Mouse (Mus musculus) gastrocnemius, postnatal 25 days (tissue): Measurements from ENCODE around the gene Wrap53. TPM values are rescaled to one million over a fixed set of nuclear protein-coding genes. Genes with fewer than 3 reads are reported as not detected.

Source experiments
- DNase-seq: peaks from one replicate; pipeline ENCODE4 v3.0.0; 2022
- total RNA-seq, 2 experiments: library from RNA; stranded (reverse); gene quantifications; 1 replicate in 1 of 2; 2 replicates in 1 of 2; pipeline ENCODE4 v1.2.3; 2021

The Wrap53 gene
- total RNA-seq, 2 experiments from 2014 or later: 3.4 to 3.7 TPM

- no peak for DNase-seq
Observed at GRCm38 (mm10) chr11:69601768-69602167, 21.7 kb upstream of the Wrap53 start.

DNA sequence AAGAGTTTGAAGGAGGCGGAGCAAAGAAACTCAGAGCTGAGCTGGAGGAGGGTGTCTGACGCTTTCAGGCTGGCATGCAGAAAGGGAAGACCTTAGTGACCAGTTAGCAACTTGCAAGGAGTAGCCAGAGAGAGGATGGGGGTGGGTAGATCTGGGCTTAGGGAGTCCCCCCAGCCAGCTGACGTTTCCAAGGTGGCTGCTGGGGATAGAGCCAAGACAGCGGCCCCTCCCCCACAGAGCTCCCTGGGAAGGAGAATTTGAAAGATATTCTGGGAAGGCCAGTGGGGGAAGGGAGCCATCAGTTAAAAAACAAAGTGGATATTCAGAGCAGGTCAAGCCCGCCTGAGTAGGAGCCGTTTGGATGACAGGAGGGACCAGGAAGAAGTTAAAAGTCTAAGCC, 20.0 kb upstream of the Wrap53 start:
- DNase-seq: peak; percentile 71

GRCm38 (mm10) chr11:69599436-69599835, 19.4 kb upstream of the Wrap53 start:
- no peak for DNase-seq

DNA sequence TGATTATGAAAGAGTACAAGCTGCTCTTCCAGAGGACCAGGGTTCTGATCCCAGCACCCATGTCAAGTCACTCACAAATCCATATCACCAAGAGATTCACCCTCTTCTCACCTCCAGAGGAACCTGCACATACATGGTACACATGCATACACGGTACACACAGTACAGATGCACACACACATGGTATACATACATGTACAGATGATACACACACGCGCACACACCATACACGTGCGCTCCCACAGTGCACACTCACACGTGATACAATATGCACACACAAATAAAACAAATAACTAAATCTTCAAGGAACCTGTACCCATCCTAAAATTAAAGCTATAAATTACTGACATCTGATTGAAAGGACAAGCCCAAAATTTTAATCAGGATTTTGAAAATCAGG, 14.8 kb upstream of the Wrap53 start:
- no peak for DNase-seq

- no peak for DNase-seq
Observed at GRCm38 (mm10) chr11:69592799-69593198, 12.7 kb upstream of the Wrap53 start.

DNA sequence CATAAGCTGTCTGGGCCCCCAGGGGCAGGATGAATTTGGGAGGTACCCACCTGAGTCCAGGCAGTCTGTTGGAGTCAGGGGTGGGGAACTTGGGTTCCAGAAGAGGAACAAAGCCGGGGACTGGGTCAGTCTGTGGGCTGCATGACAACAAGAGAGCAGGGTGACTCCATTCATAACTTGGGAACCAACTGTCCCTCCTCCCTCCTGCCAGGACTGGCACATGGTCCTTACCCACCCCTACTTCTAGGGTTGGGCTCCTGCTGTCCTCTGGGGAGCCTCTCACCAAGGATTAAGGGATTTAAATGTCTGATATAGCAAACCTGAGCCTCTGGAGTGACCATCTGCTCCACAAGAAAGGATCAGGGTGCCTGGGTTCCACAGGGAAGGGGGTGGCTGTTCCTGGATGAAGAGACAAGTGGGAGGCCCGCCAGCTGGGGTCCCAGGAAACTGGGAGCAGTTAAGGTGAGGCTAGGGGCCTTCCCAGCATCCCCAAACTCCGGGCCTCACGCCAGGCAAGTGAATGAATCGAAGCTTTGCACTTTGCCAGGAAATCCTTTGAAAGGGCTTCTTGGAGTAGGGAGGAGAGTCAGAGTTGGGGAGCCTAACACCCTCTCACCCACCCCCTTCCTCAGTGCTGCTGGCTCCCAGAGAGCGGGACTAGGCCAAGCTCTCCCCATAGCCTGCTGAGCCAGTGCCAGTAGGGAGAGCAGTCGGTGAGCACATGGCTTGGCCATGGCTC, 12.0 kb upstream of the Wrap53 start:
- peak; percentile 66 for DNase-seq

- peak; percentile 57 for DNase-seq
Observed at GRCm38 (mm10) chr11:69591424-69591823, 11.4 kb upstream of the Wrap53 start.

DNA sequence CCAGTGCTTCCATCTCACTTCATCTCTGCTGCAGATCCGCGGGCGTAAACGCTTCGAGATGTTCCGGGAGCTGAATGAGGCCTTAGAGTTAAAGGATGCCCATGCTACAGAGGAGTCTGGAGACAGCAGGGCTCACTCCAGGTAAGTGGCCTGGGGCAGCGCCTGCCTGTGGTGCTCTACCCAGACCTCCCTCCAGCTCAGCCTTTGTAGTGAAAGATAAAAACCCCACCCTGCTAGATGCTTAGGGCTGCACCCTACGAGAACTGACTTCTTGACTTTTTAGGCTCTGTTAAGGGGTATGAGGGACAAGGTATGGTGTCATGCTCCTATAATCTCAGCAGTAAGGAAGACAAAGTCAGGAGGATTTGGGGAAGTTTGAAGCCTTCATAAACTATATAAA, 10.6 kb upstream of the Wrap53 start:
- DNase-seq: no peak

DNA sequence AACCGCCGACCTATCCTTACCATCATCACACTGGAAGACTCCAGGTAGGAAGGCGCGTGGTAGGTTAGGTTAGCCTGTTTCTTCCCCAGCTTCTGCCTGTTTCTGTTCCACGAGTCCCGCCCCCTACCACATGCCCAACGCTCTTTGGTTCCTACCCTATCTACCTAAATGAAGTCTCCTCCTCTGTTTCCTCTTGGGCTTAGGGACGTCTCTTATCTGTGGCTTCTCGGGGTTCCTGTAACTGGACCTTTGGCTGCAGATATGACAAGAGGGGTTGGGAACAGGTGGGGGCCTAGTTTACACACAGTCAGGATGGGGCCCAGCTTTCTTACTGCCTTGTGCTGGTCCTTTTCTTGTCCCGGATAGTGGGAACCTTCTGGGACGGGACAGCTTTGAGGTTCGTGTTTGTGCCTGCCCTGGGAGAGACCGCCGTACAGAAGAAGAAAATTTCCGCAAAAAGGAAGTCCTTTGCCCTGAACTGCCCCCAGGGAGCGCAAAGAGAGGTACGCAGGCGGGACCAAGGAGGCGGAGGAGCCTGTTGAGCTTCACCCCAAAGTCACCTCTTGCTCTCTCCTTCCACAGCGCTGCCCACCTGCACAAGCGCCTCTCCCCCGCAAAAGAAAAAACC, 9.3 kb upstream of the Wrap53 start:
- no peak for DNase-seq

- no peak for DNase-seq
Observed at GRCm38 (mm10) chr11:69585718-69586325, 5.8 kb upstream of the Wrap53 start.

- DNase-seq: no peak
Observed at GRCm38 (mm10) chr11:69584937-69585336, 4.9 kb upstream of the Wrap53 start.

GRCm38 (mm10) chr11:69584008-69584407, 4.0 kb upstream of the Wrap53 start:
- no peak for DNase-seq

DNA sequence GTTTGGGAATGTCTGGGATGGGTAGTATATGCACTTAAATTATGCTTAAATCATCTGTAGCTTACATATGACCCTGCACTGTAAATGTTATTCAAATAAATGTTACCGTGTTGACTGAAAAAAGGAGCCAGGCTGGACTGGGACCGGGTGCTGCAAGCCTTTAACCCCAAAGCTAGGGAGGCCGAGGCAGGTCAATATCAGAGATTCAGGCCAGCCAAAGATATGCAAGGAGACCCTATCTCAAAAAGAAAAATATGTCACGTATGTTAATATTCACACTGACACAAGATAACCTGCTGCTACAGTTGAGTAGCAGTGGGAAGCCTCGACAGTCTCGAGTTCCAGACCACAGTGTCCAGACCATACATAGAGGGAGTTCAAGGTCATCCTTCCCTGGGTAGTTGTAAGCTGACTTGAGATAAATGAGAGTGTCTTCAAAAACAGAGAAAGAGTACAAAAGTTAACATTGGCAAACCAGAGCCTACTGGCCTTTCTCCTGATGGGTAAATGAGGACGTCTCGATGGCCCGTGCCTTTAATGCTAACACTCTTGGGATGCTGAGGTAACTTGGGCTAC, 2.3 kb upstream of the Wrap53 start:
- no peak for DNase-seq

DNA sequence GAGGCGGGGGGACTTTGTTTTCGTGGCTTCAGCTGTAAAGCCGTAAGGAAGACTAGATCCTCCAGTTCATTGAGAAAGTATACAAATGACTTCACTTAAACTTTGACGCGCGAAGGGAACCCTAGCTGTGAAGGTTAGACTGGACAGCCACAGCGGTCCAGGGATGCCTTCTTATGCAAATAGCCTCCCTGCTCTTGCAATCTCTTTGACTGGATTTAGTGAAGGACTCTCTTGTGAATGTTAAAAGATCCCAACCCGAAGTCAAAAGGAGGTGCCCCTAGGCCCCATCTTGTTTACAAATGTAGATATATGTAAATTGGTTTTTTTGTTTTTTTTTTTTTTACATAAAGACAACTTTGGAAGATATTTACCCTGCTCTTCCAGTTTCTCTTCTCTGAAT, 1.8 kb upstream of the Wrap53 start:
- no peak for DNase-seq

GRCm38 (mm10) chr11:69581147-69581688, 1.2 kb upstream of the Wrap53 start:
- peak; percentile 88 for DNase-seq

GRCm38 (mm10) chr11:69580572-69581146, 604 bp upstream of the Wrap53 start:
- no peak for DNase-seq

DNA sequence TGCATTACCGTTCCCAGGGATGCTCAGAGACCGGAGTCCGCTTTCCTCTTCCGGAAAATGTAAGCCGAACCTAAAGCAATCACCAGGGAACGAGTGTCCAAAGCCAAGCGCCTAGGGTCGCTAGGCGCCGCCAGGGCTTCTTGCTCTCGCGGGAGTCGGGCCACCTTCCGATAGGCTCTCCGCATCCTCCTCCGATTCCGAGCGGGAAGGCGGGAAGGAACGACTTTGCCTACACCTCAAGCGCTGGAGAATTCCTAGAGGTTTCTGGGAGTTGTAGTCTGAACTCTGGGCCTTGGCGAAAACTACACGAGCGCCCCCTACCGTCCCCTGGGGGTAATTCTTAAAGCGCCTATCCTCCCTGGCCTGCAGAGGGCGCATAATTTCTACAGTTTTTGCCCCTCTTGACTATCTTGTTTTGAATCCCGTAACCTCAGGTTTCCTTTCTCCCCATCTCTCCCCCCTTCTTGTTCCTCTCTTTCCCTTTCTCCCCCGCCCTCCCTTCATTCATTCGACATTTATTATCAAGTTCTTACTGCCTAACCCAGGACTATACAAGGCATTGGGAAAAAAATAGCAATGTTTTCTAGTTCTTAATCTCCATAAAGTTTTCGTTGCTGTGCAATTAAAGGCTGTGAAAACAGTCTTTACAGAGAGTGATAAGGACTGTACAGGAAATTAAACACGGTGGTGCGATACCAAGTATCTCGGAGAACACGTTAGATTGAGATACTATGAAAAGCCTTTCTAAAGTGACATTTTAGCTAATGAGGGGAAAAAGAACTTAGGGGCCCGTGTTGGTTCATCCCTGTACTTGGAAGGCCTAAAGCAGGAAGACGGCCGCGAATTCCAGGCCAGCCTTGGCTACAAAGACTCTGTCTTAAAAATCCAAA, 682 bp downstream of the Wrap53 start:
- peak; percentile 96 for DNase-seq

DNA sequence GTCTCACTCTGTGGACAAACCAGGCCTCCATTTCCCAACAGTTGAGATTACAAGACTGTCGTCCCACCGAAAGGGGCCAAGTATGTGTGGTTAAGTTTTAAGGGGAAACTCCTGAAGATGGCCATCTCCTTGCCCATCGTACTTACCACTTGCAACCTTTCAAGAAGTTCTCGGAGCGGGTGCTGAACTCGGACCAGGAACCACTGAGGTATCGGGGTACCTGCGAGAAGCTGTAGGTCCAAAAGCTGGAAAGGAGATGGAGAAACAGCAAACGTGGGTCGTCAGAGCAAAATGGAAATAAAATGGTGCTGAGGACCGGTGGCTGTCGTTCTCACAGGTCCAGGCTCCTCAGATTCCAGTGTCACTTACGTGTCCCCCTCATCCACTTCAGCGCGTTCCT, 1.8 kb downstream of the Wrap53 start:
- DNase-seq: no peak

- DNase-seq: no peak
Observed at GRCm38 (mm10) chr11:69576307-69576706, 3.7 kb downstream of the Wrap53 start.

GRCm38 (mm10) chr11:69575220-69575619, 4.8 kb downstream of the Wrap53 start:
- no peak for DNase-seq

GRCm38 (mm10) chr11:69565131-69565530, 14.9 kb downstream of the Wrap53 start:
- no peak for DNase-seq

GRCm38 (mm10) chr11:69564391-69564790, 15.7 kb downstream of the Wrap53 start:
- no peak for DNase-seq
